Mouse (Mus musculus): ENCODE results near the gene Tmtc2. TPM values are rescaled to one million over a fixed set of nuclear protein-coding genes. Genes with fewer than 3 reads are reported as not detected.

The Tmtc2 gene
- polyA plus RNA-seq, 1 experiment from 2014 or later: 1.3 TPM

- no peak for DNase-seq
- Histone ChIP-seq H3K27me3 (ENCODE audit: insufficient read depth, low read length) (no peaks in the 10 kb centered on the region), H3K9me3 (ENCODE audit: low read length) (no peaks in the 10 kb centered on the region), H3K4me2 (ENCODE audit: low read depth, low read length) (no peak overlapping the region), H3K4me1 (ENCODE audit: insufficient read depth) (0 out of 2 replicates have a peak, but pooled peaks cover 2% of the 10 kb centered on the region), H3K4me3 (ENCODE audit: low read depth, low read length) (no peak overlapping the region), H3K36me3 (replicated peaks; ENCODE audit: insufficient read depth, low read length) (no peaks in the 10 kb centered on the region), H3K9ac (replicated peaks) (no peak overlapping the region), H3K27ac (ENCODE audit: low read depth) (no peak overlapping the region)
- WGBS (ENCODE audit: insufficient replicate concordance): 64% methylated on average over 5 of the region's 5 CpGs
- no peak for TF ChIP-seq EP300 (IDR thresholded peaks at IDR 0.05; ENCODE audit: low read depth)
- TF ChIP-seq CTCF (IDR thresholded peaks at IDR 0.05; ENCODE audit: low read depth): no peak
- no peak for ATAC-seq
Measured at GRCm38 (mm10) chr10:105557581-105557980, 16.7 kb downstream of the Tmtc2 start.

DNA sequence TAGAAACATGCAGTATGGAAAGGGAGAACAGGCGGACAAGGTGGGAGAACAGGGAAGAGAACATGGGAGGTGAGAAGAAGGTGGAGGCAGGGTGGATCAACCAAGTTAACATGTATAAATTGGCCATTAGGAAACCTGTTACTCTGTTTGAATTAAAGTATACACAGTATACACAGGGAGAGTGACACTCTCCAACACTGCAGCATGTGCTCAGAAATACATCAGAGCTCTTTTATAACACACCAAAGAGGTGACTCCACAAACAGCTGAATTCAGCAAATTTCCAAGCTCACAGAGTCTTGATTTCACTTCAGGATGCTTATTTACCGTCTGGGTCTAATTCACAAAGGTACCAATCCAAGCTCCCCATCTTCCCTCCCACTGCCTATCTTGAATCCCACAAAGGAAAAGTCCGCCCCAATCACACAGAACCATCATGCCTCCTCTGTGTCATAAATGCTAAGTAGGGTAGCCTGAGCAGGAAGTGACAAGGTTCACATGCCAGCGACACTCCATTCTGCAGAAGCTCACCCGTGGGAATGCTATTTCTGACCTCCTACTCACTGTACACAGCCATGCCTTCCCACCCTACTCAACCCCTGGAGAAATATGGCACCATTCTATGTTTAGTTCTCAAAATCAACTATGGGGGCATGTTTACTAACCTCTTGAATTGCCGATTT, 17.2 kb downstream of the Tmtc2 start:
- no peak for ATAC-seq

GRCm38 (mm10) chr10:105554153-105554552, 20.1 kb downstream of the Tmtc2 start:
- no peak overlapping the region for H3K4me2 ChIP-seq (ENCODE audit: low read depth, low read length)
- no peak for ATAC-seq
- WGBS (ENCODE audit: insufficient replicate concordance): 60% methylated on average over 2 of the region's 2 CpGs

More for the DNA sequence above, 17.2 kb downstream of the Tmtc2 start:
- H3K9me3 ChIP-seq (ENCODE audit: low read length): no peaks in the 10 kb centered on the region
- no peak overlapping the region for H3K4me2 ChIP-seq (ENCODE audit: low read depth, low read length)
- no peak overlapping the region for H3K4me3 ChIP-seq (ENCODE audit: low read depth, low read length)
- no peak for DNase-seq
- TF ChIP-seq EP300 (IDR thresholded peaks at IDR 0.05; ENCODE audit: low read depth) (no peak), CTCF (IDR thresholded peaks at IDR 0.05; ENCODE audit: low read depth) (no peak)
- no peaks in the 10 kb centered on the region for H3K36me3 ChIP-seq (replicated peaks; ENCODE audit: insufficient read depth, low read length)
- no peak overlapping the region for H3K27ac ChIP-seq (ENCODE audit: low read depth)
- 0 out of 2 replicates have a peak, but pooled peaks cover 2% of the 10 kb centered on the region for H3K4me1 ChIP-seq (ENCODE audit: insufficient read depth)
- 57% methylated on average over 6 of the region's 6 CpGs for WGBS (ENCODE audit: insufficient replicate concordance)
- no peaks in the 10 kb centered on the region for H3K27me3 ChIP-seq (ENCODE audit: insufficient read depth, low read length)
- H3K9ac ChIP-seq (replicated peaks): no peak overlapping the region

GRCm38 (mm10) chr10:105548040-105548439, 26.2 kb downstream of the Tmtc2 start:
- H3K27ac ChIP-seq (ENCODE audit: low read depth): no peak overlapping the region
- TF ChIP-seq CTCF (IDR thresholded peaks at IDR 0.05; ENCODE audit: low read depth) (no peak), EP300 (IDR thresholded peaks at IDR 0.05; ENCODE audit: low read depth) (no peak)
- no peaks in the 10 kb centered on the region for H3K36me3 ChIP-seq (replicated peaks; ENCODE audit: insufficient read depth, low read length)
- no peaks in the 10 kb centered on the region for H3K27me3 ChIP-seq (ENCODE audit: insufficient read depth, low read length)
- H3K4me1 ChIP-seq (ENCODE audit: insufficient read depth): no peaks in the 10 kb centered on the region
- 78% methylated on average over 2 of the region's 2 CpGs for WGBS (ENCODE audit: insufficient replicate concordance)
- no peaks in the 10 kb centered on the region for H3K9me3 ChIP-seq (ENCODE audit: low read length)
- no peak overlapping the region for H3K4me3 ChIP-seq (ENCODE audit: low read depth, low read length)
- ATAC-seq (no peak), DNase-seq (no peak)
- H3K4me2 ChIP-seq (ENCODE audit: low read depth, low read length): no peak overlapping the region
- H3K9ac ChIP-seq (replicated peaks): no peak overlapping the region

More at GRCm38 (mm10) chr10:105554153-105554552, 20.1 kb downstream of the Tmtc2 start:
- TF ChIP-seq CTCF (IDR thresholded peaks at IDR 0.05; ENCODE audit: low read depth) (no peak), EP300 (IDR thresholded peaks at IDR 0.05; ENCODE audit: low read depth) (no peak)
- Histone ChIP-seq H3K27ac (ENCODE audit: low read depth) (no peak overlapping the region), H3K4me1 (ENCODE audit: insufficient read depth) (0 out of 2 replicates have a peak, but pooled peaks cover 2% of the 10 kb centered on the region), H3K9me3 (ENCODE audit: low read length) (no peaks in the 10 kb centered on the region), H3K4me3 (ENCODE audit: low read depth, low read length) (no peak overlapping the region), H3K9ac (replicated peaks) (no peak overlapping the region), H3K27me3 (ENCODE audit: insufficient read depth, low read length) (no peaks in the 10 kb centered on the region), H3K36me3 (replicated peaks; ENCODE audit: insufficient read depth, low read length) (no peaks in the 10 kb centered on the region)
- no peak for DNase-seq

DNA sequence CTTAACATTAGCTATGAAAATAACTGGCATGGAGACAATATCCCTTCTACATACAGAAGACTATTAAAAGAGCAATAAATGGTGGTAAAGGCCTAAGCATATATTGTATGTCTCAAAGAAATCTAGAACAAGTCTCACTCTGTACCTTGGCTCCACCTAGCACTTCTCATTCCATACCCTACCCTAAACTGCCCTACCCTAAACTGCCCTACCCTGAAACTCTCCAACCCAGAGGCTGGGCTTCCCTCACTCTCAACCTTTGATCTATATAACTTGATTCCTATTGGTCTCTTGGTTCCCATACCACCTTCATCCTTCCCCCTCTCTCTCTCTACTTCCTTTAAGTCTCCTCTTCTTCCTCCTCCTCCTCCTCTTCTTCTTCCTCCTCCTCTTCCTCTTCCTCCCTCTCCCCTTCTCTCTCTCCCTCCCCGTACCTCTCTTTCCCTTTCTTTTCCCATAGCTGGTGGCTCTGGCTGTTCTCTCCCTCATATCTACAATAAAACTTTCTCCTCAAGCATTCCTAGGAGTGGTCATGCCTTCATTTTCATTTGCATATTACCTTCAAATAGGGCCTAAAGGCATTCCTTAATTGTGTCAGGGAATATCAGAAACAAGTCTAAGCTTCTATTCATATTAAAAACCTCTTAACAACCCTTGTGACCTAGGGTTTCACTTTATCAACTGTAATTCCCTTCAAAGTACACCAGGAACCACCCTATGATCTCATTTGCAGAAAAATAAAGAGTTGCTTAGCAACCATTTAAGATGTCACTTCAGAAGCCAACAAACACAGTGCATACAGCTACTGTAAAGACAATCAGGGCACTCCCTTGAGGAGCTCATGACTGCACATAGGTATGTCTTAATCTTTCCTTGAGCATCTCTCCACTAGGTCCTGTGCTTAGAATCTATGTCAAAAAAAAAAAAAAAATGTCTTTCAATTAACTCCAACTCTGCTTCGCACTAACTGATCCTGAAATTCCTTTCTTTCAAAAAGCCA, 29.9 kb downstream of the Tmtc2 start:
- DNase-seq: no peak
- no peak overlapping the region for H3K4me3 ChIP-seq (ENCODE audit: low read depth, low read length)
- WGBS (ENCODE audit: insufficient replicate concordance): 69% methylated on average over 2 of the region's 2 CpGs

DNA sequence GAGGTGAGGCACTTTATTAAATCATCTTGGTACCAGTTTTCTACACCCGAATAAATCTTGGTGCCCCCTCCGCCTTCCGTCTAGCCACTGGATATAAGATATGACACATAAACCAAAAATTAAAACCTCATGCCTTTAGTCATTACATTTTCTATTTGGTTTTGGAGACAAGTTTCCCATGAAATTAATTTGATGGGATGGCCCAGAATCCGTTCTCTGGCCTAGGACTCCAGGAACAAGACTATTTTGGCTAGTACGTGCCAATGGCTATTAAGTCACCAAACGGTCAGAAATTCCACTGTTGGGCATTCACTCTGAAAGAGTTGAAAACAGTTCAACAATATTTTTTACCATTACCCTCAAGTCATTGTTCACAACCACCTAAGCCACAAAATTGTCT, 32.2 kb downstream of the Tmtc2 start:
- Histone ChIP-seq H3K9me3 (ENCODE audit: low read length) (no peaks in the 10 kb centered on the region), H3K27ac (ENCODE audit: low read depth) (no peak overlapping the region), H3K4me2 (ENCODE audit: low read depth, low read length) (no peak overlapping the region), H3K27me3 (ENCODE audit: insufficient read depth, low read length) (no peaks in the 10 kb centered on the region), H3K4me3 (ENCODE audit: low read depth, low read length) (no peak overlapping the region), H3K9ac (replicated peaks) (no peak overlapping the region), H3K36me3 (replicated peaks; ENCODE audit: insufficient read depth, low read length) (no peaks in the 10 kb centered on the region), H3K4me1 (ENCODE audit: insufficient read depth) (no peaks in the 10 kb centered on the region)
- no peak for ATAC-seq
- no peak for DNase-seq
- TF ChIP-seq CTCF (IDR thresholded peaks at IDR 0.05; ENCODE audit: low read depth) (no peak), EP300 (IDR thresholded peaks at IDR 0.05; ENCODE audit: low read depth) (no peak)
- 85% methylated on average over 6 of the region's 6 CpGs for WGBS (ENCODE audit: insufficient replicate concordance)

More for the DNA sequence above, 29.9 kb downstream of the Tmtc2 start:
- Histone ChIP-seq H3K9me3 (ENCODE audit: low read length) (no peaks in the 10 kb centered on the region), H3K36me3 (replicated peaks; ENCODE audit: insufficient read depth, low read length) (no peaks in the 10 kb centered on the region), H3K4me2 (ENCODE audit: low read depth, low read length) (no peak overlapping the region), H3K27me3 (ENCODE audit: insufficient read depth, low read length) (no peaks in the 10 kb centered on the region), H3K27ac (ENCODE audit: low read depth) (no peak overlapping the region), H3K9ac (replicated peaks) (no peak overlapping the region), H3K4me1 (ENCODE audit: insufficient read depth) (no peaks in the 10 kb centered on the region)
- no peak for ATAC-seq
- no peak for TF ChIP-seq CTCF (IDR thresholded peaks at IDR 0.05; ENCODE audit: low read depth)
- TF ChIP-seq EP300 (IDR thresholded peaks at IDR 0.05; ENCODE audit: low read depth): no peak
